Mouse (Mus musculus) lung, embryonic 16.5 days (tissue): ENCODE data around the gene Acd. TPM values are rescaled to one million over a fixed set of nuclear protein-coding genes. Genes with fewer than 3 reads are reported as not detected.
A peak's percentile ranks its signal among the peaks of the same experiment; 100 is the strongest.

Experiments used
- ATAC-seq: fragments of 200-750 bp; cut with Nextera tagmentation; 2 replicates; pipeline ENCODE4 v1.8.0; 2017; ENCODE audit warnings: low read depth, mild to moderate bottlenecking, moderate library complexity
- H3K27ac ChIP-seq: fragments of 300-500 bp; sonication (generic); 2 replicates; pipeline ENCODE4 v1.5.1; 2014; ENCODE audit warnings: mild to moderate bottlenecking, control low read depth, low read length
- H3K27me3 ChIP-seq: fragments of 300-500 bp; sonication (generic); 2 replicates; pipeline ENCODE4 v1.6.1; 2014; ENCODE audit warnings: low read depth, low read length, mixed read lengths; ENCODE audit not compliant: control insufficient read depth, insufficient read depth
- H3K36me3 ChIP-seq: fragments of 300-500 bp; sonication (generic); 2 replicates; pipeline ENCODE4 v1.6.1; 2014; ENCODE audit warnings: low read length; ENCODE audit not compliant: control insufficient read depth, insufficient read depth
- H3K4me1 ChIP-seq: fragments of 300-500 bp; sonication (generic); replicated peaks from 2 replicates; pipeline ENCODE4 v1.6.1; 2014; ENCODE audit warnings: low read length, mixed read lengths; ENCODE audit not compliant: control insufficient read depth, insufficient read depth
- H3K4me2 ChIP-seq: fragments of 300-500 bp; sonication (generic); 2 replicates; pipeline ENCODE4 v1.6.1; 2014; ENCODE audit warnings: low read depth, low read length, control low read depth
- H3K4me3 ChIP-seq: fragments of 300-500 bp; sonication (generic); 2 replicates; pipeline ENCODE4 v1.5.1; 2014; ENCODE audit warnings: mild to moderate bottlenecking, low read length, control low read depth
- H3K9ac ChIP-seq: fragments of 300-500 bp; sonication (generic); 2 replicates; pipeline ENCODE4 v1.6.1; 2014; ENCODE audit warnings: low read length, control low read depth
- H3K9me3 ChIP-seq: fragments of 300-500 bp; sonication (generic); 2 replicates; pipeline ENCODE4 v1.6.1; 2016; ENCODE audit warnings: low read length; ENCODE audit not compliant: control insufficient read depth
- WGBS: fragments of 180-500 bp; shearing (Covaris S2); extraction: QIAGEN DNeasy Blood & Tissue Kit; methylation state at CpG from one replicate; pipeline ENCODE4 v1.1.7; 2014; 5-methylcytosine and 5-hydroxymethylcytosine counted together
- polyA plus RNA-seq: library from polyadenylated mRNA; unstranded; fragments of >200 nt; fragmentation: Nextera tagmentation; extraction: Ambion mirVana; gene quantifications from 2 replicates; pipeline ENCODE4 v1.2.1, GENCODE M21; 2015

The Acd gene
- polyA plus RNA-seq, 1 experiment from 2014 or later = 71.3 TPM

- WGBS = 91% methylated on average over 34 of the region's 34 CpGs
Observed at GRCm38 (mm10) chr8:105704146-105704812, 3.4 kb upstream of the Acd start.

GRCm38 (mm10) chr8:105702731-105703415, 2.0 kb upstream of the Acd start:
- ATAC-seq = no peak
- H3K9ac ChIP-seq = no peak overlapping the region
- H3K4me1 ChIP-seq = peaks cover 23% of the 10 kb centered on the region
- WGBS = 88% methylated on average over 24 of the region's 24 CpGs
- no peak overlapping the region for H3K4me3 ChIP-seq
- no peaks in the 10 kb centered on the region for H3K9me3 ChIP-seq
- H3K4me2 ChIP-seq = no peak overlapping the region
- peaks cover 8% of the 10 kb centered on the region for H3K36me3 ChIP-seq
- no peak overlapping the region for H3K27ac ChIP-seq
- H3K27me3 ChIP-seq = no peaks in the 10 kb centered on the region

More at GRCm38 (mm10) chr8:105704146-105704812, 3.4 kb upstream of the Acd start:
- no peak for ATAC-seq
- Histone ChIP-seq H3K36me3 (peaks cover 4% of the 10 kb centered on the region; the same call in 1 of the 2 replicates), H3K27ac (no peak overlapping the region), H3K27me3 (no peaks in the 10 kb centered on the region), H3K9me3 (no peaks in the 10 kb centered on the region), H3K4me2 (no peak overlapping the region), H3K4me3 (no peak overlapping the region), H3K9ac (no peak overlapping the region), H3K4me1 (peaks cover 23% of the 10 kb centered on the region)

GRCm38 (mm10) chr8:105702001-105702401, 1.1 kb upstream of the Acd start:
- WGBS = 36% methylated on average over 18 of the region's 18 CpGs
- no peak for ATAC-seq

GRCm38 (mm10) chr8:105700566-105700965, 336 bp downstream of the Acd start:
- Histone ChIP-seq H3K36me3 (peaks cover 11% of the 10 kb centered on the region), H3K4me3 (peak overlapping the region; percentile 83), H3K27ac (peak overlapping the region; percentile 94), H3K4me1 (peaks cover 15% of the 10 kb centered on the region), H3K4me2 (peak overlapping the region; percentile 93), H3K9ac (peak overlapping the region; percentile 77), H3K27me3 (no peaks in the 10 kb centered on the region), H3K9me3 (no peaks in the 10 kb centered on the region)
- ATAC-seq = peak; percentile 62
- WGBS = under 1% methylated on average over 21 of the region's 21 CpGs

More at GRCm38 (mm10) chr8:105702001-105702401, 1.1 kb upstream of the Acd start:
- Histone ChIP-seq H3K4me2 (peak overlapping the region; percentile 93), H3K36me3 (peaks cover 11% of the 10 kb centered on the region), H3K9me3 (no peaks in the 10 kb centered on the region), H3K27me3 (no peaks in the 10 kb centered on the region), H3K4me3 (peak overlapping the region; percentile 83), H3K27ac (peak overlapping the region; percentile 33), H3K9ac (peak overlapping the region; percentile 77), H3K4me1 (peaks cover 18% of the 10 kb centered on the region)

- peaks cover 15% of the 10 kb centered on the region for H3K4me1 ChIP-seq
- no peak overlapping the region for H3K27ac ChIP-seq
- peak overlapping the region; percentile 93 for H3K4me2 ChIP-seq
- H3K4me3 ChIP-seq = peak overlapping the region; percentile 83
- 82% methylated on average over 11 of the region's 11 CpGs for WGBS
- ATAC-seq = no peak
- H3K9me3 ChIP-seq = no peaks in the 10 kb centered on the region
- peaks cover 11% of the 10 kb centered on the region for H3K36me3 ChIP-seq
- H3K27me3 ChIP-seq = no peaks in the 10 kb centered on the region
- peak overlapping the region; percentile 77 for H3K9ac ChIP-seq
Observed at GRCm38 (mm10) chr8:105699488-105700215, 1.2 kb downstream of the Acd start.

GRCm38 (mm10) chr8:105698734-105699133, 2.2 kb downstream of the Acd start:
- ATAC-seq = no peak

GRCm38 (mm10) chr8:105697196-105697780, 3.6 kb downstream of the Acd start:
- Histone ChIP-seq H3K9me3 (no peaks in the 10 kb centered on the region), H3K36me3 (peaks cover 7% of the 10 kb centered on the region), H3K27me3 (peaks cover 3% of the 10 kb centered on the region), H3K27ac (no peak overlapping the region), H3K4me2 (no peak overlapping the region), H3K4me3 (no peak overlapping the region), H3K4me1 (peaks cover 24% of the 10 kb centered on the region), H3K9ac (no peak overlapping the region)
- WGBS = 84% methylated on average over 17 of the region's 17 CpGs
- no peak for ATAC-seq

More at GRCm38 (mm10) chr8:105698734-105699133, 2.2 kb downstream of the Acd start:
- Histone ChIP-seq H3K27me3 (peaks cover 3% of the 10 kb centered on the region), H3K4me1 (peaks cover 22% of the 10 kb centered on the region), H3K9me3 (no peaks in the 10 kb centered on the region), H3K4me2 (no peak overlapping the region), H3K4me3 (no peak overlapping the region), H3K9ac (no peak overlapping the region), H3K36me3 (peaks cover 7% of the 10 kb centered on the region), H3K27ac (no peak overlapping the region)
- 94% methylated on average over 5 of the region's 5 CpGs for WGBS

- 68% methylated on average over 30 of the region's 30 CpGs for WGBS
- no peak overlapping the region for H3K27ac ChIP-seq
- H3K9ac ChIP-seq = no peak overlapping the region
- no peak overlapping the region for H3K4me2 ChIP-seq
- H3K9me3 ChIP-seq = no peaks in the 10 kb centered on the region
- peaks cover 7% of the 10 kb centered on the region for H3K36me3 ChIP-seq
- peaks cover 17% of the 10 kb centered on the region for H3K4me1 ChIP-seq
- no peak overlapping the region for H3K4me3 ChIP-seq
- peaks cover 3% of the 10 kb centered on the region for H3K27me3 ChIP-seq
- ATAC-seq = no peak
Observed at GRCm38 (mm10) chr8:105695080-105695780, 5.7 kb downstream of the Acd start.
